Mouse (Mus musculus) forebrain, embryonic 16.5 days (tissue): ENCODE results near the gene Spata13. TPM values are rescaled to one million over a fixed set of nuclear protein-coding genes. Genes with fewer than 3 reads are reported as not detected.

Experiments
- ATAC-seq: fragments of 200-750 bp; cut with Nextera tagmentation; 2 replicates; pipeline ENCODE4 v1.8.0; 2017; ENCODE audit warnings: mild to moderate bottlenecking, moderate library complexity
- H3K27ac ChIP-seq: fragments of 300-500 bp; sonication (generic); 2 replicates; pipeline ENCODE4 v1.5.1; 2014; ENCODE audit warnings: low read length, control low read depth
- H3K27me3 ChIP-seq: fragments of 300-500 bp; sonication (generic); replicated peaks from 2 replicates; pipeline ENCODE4 v1.6.1; 2014; ENCODE audit warnings: low read length; ENCODE audit not compliant: control insufficient read depth, insufficient read depth
- H3K36me3 ChIP-seq: fragments of 300-500 bp; sonication (generic); 2 replicates; pipeline ENCODE4 v1.6.1; 2014; ENCODE audit not compliant: control insufficient read depth, insufficient read depth
- H3K4me1 ChIP-seq: fragments of 300-500 bp; sonication (generic); replicated peaks from 2 replicates; pipeline ENCODE4 v1.6.1; 2014; ENCODE audit warnings: low read length; ENCODE audit not compliant: control insufficient read depth, insufficient read depth
- H3K4me2 ChIP-seq: fragments of 300-500 bp; sonication (generic); 2 replicates; pipeline ENCODE4 v1.6.1; 2014; ENCODE audit warnings: mild to moderate bottlenecking, low read length, control low read depth
- H3K4me3 ChIP-seq: fragments of 300-500 bp; sonication (generic); replicated peaks from 2 replicates; pipeline ENCODE4 v1.5.1; 2014; ENCODE audit warnings: mild to moderate bottlenecking, low read length, control low read depth
- H3K9ac ChIP-seq: fragments of 300-500 bp; sonication (generic); replicated peaks from 2 replicates; pipeline ENCODE4 v1.6.1; 2014; ENCODE audit warnings: low read depth, low read length, control low read depth
- H3K9me3 ChIP-seq: fragments of 300-500 bp; sonication (generic); 2 replicates; pipeline ENCODE4 v1.6.1; 2016; ENCODE audit warnings: low read length; ENCODE audit not compliant: control insufficient read depth
- WGBS: fragments of 180-500 bp; shearing (Covaris S2); extraction: QIAGEN DNeasy Blood & Tissue Kit; methylation state at CpG from one replicate; pipeline ENCODE4 v1.1.7; 2014; 5-methylcytosine and 5-hydroxymethylcytosine counted together
- polyA plus RNA-seq: library from polyadenylated mRNA; unstranded; fragments of >200 nt; fragmentation: Nextera tagmentation; extraction: Ambion mirVana; gene quantifications from 2 replicates; pipeline ENCODE4 v1.2.1, GENCODE M21; 2015

The Spata13 gene
- polyA plus RNA-seq, 1 experiment from 2014 or later = 41.8 TPM

- Histone ChIP-seq H3K9me3 (no peaks in the 10 kb centered on the region), H3K4me1 (peaks cover 5% of the 10 kb centered on the region; the same call in 1 of the 2 replicates), H3K9ac (no peak overlapping the region), H3K4me3 (no peak overlapping the region), H3K27me3 (no peaks in the 10 kb centered on the region), H3K4me2 (no peak overlapping the region), H3K27ac (no peak overlapping the region), H3K36me3 (no peaks in the 10 kb centered on the region)
- WGBS = 46% methylated on average over 8 of the region's 8 CpGs
- ATAC-seq = no peak
Measured at GRCm38 (mm10) chr14:60783196-60783595, 149.4 kb downstream of the Spata13 start.

- Histone ChIP-seq H3K4me2 (peak within 1 kb of the TSS; percentile 87), H3K36me3 (no peaks in the 10 kb centered on the region), H3K4me1 (peaks cover 5% of the 10 kb centered on the region; the same call in 1 of the 2 replicates), H3K9ac (peak within 1 kb of the TSS; percentile 68), H3K4me3 (peak within 1 kb of the TSS; percentile 57), H3K27me3 (no peaks in the 10 kb centered on the region), H3K27ac (no peak within 1 kb of the TSS), H3K9me3 (no peaks in the 10 kb centered on the region)
- ATAC-seq = peak; percentile 98
- 1% methylated on average over 58 of the region's 61 CpGs for WGBS
Measured at GRCm38 (mm10) chr14:60784427-60785315, 150.9 kb downstream of the Spata13 start, which contains the start of gene Mipep. Gene Mipep, plus strand, starts transcription at chr14:60784573.

GRCm38 (mm10) chr14:60790103-60790502 lies 156.3 kb downstream of the Spata13 start:
- Histone ChIP-seq H3K36me3 (peaks cover 10% of the 10 kb centered on the region), H3K9me3 (no peaks in the 10 kb centered on the region), H3K4me3 (no peak overlapping the region), H3K27me3 (no peaks in the 10 kb centered on the region), H3K27ac (no peak overlapping the region), H3K4me2 (no peak overlapping the region), H3K4me1 (peaks cover 2% of the 10 kb centered on the region; the same call in 1 of the 2 replicates), H3K9ac (no peak overlapping the region)
- WGBS = 29% methylated on average over 3 of the region's 3 CpGs
- no peak for ATAC-seq

GRCm38 (mm10) chr14:60796600-60797322 lies 163.0 kb downstream of the Spata13 start:
- H3K27me3 ChIP-seq = no peaks in the 10 kb centered on the region
- WGBS = 90% methylated on average over 4 of the region's 4 CpGs
- H3K4me1 ChIP-seq = no peaks in the 10 kb centered on the region
- no peaks in the 10 kb centered on the region for H3K9me3 ChIP-seq
- no peak overlapping the region for H3K9ac ChIP-seq
- no peak overlapping the region for H3K4me2 ChIP-seq
- no peak overlapping the region for H3K4me3 ChIP-seq
- H3K27ac ChIP-seq = no peak overlapping the region
- H3K36me3 ChIP-seq = peaks cover 6% of the 10 kb centered on the region
- ATAC-seq = no peak

- ATAC-seq = no peak
- Histone ChIP-seq H3K9ac (no peak overlapping the region), H3K9me3 (no peaks in the 10 kb centered on the region), H3K27me3 (no peaks in the 10 kb centered on the region), H3K36me3 (no peaks in the 10 kb centered on the region; the same call in 1 of the 2 replicates), H3K4me2 (no peak overlapping the region), H3K27ac (no peak overlapping the region), H3K4me1 (no peaks in the 10 kb centered on the region), H3K4me3 (no peak overlapping the region)
- 89% methylated on average over 5 of the region's 5 CpGs for WGBS
Measured at GRCm38 (mm10) chr14:60797596-60797995, 163.8 kb downstream of the Spata13 start.

- WGBS = 93% methylated on average over 4 of the region's 4 CpGs
- H3K27me3 ChIP-seq = no peaks in the 10 kb centered on the region
- H3K4me1 ChIP-seq = no peaks in the 10 kb centered on the region
- H3K36me3 ChIP-seq = no peaks in the 10 kb centered on the region; the same call in 1 of the 2 replicates
- no peak for ATAC-seq
- H3K4me3 ChIP-seq = no peak overlapping the region
- H3K9ac ChIP-seq = no peak overlapping the region
- no peak overlapping the region for H3K4me2 ChIP-seq
- H3K27ac ChIP-seq = no peak overlapping the region
- no peaks in the 10 kb centered on the region for H3K9me3 ChIP-seq
Measured at GRCm38 (mm10) chr14:60798721-60799120, 164.9 kb downstream of the Spata13 start.

GRCm38 (mm10) chr14:60799762-60800728 lies 166.2 kb downstream of the Spata13 start:
- Histone ChIP-seq H3K9ac (no peak overlapping the region), H3K36me3 (no peaks in the 10 kb centered on the region; the same call in 1 of the 2 replicates), H3K4me2 (no peak overlapping the region), H3K9me3 (no peaks in the 10 kb centered on the region), H3K4me1 (no peaks in the 10 kb centered on the region), H3K27ac (no peak overlapping the region), H3K27me3 (no peaks in the 10 kb centered on the region), H3K4me3 (no peak overlapping the region)
- peak; percentile 49 for ATAC-seq
- WGBS = 52% methylated on average over 9 of the region's 9 CpGs

- Histone ChIP-seq H3K4me3 (no peak overlapping the region), H3K4me1 (no peaks in the 10 kb centered on the region), H3K36me3 (no peaks in the 10 kb centered on the region; the same call in 1 of the 2 replicates), H3K4me2 (no peak overlapping the region), H3K27ac (no peak overlapping the region), H3K27me3 (no peaks in the 10 kb centered on the region), H3K9ac (no peak overlapping the region), H3K9me3 (no peaks in the 10 kb centered on the region)
- WGBS = 95% methylated on average over 13 of the region's 13 CpGs
- no peak for ATAC-seq
Measured at GRCm38 (mm10) chr14:60802026-60802425, 168.2 kb downstream of the Spata13 start.
